Mouse (Mus musculus) thymus, postnatal 36 days (tissue): Measurements from ENCODE around the gene Tns1.

ENCODE experiments used
- DNase-seq, 2 experiments: peaks; one replicate each; pipeline ENCODE4 v3.0.0; 2022; ENCODE audit warnings: mixed read lengths in 2 of 2

Tns1 gene

DNA sequence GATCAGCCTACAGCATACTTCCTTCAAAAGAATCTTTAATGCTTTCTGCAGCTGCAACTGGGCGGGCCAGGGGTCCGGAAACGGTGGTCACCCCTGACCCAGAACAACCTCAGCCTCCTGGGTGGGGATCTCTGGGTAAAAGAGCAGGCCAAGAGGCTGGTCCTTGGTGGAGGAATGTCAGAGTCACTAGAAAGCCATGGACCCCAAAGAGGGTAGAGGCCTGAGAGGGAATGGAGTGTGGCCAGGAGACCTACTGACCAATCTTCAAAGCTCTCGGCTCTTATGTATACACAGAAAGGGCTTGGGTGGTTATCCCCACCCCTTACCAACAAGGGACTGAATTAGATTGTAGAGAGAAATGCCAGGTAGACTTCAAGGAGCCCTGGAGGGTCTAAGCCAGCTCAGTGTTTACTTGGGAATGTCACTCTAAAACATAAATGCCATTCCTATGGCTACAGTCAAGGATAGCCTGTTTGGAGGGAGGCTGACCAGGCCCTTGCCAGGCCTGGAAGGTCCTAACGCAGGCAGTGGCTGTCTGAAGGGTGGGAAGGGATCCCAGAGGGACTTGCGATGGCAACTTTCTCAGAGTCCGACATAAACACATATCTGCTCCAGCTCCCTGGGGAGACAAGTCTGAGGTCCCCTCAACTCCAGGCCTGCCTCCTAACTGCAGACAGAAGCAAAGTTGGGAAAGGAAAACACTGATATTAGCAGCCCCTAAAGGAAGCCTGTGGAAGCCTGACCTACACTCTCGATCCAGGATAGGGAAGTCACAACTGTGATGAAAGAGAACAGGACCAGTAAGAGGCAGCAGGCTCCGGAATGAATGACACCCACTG is 92.3 kb downstream of the Tns1 start:
- DNase-seq = no peak

DNA sequence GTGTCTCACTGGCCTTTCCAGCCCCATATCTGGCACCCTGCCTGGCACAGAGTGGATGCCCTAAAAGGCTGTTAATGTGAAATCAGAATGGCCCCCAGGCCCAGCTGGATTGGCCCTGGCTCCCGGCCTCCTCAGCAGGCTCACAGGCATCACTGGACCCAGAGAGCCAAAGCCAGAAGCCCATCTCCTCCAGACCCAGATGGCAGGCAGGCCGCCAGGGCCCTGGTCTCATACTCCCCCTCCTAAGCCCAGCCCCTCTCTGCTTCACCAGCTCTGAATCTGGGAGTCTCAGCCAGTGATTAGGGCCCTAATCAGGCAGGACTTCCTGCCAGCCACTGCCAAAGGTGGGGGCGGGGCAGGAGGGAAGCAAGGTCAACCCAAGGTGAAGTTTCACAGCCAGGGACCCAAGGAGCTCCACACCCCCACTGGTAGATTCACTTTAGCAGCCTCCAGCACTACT is 93.3 kb downstream of the Tns1 start:
- no peak for DNase-seq

DNA sequence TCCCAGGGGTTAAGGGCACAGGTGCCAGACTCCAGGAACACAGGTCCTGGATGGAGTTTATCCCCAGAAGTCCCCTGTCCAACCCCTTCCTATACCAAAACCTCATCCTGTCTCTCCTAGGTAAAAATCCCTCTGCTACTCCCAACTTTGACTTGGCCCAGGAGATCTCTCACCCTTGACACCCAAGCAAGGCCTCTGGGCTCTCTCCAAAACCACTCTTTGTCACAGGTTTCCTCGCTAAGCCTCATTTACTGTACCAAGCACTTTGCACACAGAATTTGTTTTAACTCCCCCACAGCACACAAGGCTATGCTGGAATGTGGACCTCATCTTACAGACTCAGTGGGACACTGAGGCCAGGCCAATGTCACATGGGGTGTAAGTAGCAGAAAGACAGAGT is 94.0 kb downstream of the Tns1 start:
- DNase-seq = no peak

DNA sequence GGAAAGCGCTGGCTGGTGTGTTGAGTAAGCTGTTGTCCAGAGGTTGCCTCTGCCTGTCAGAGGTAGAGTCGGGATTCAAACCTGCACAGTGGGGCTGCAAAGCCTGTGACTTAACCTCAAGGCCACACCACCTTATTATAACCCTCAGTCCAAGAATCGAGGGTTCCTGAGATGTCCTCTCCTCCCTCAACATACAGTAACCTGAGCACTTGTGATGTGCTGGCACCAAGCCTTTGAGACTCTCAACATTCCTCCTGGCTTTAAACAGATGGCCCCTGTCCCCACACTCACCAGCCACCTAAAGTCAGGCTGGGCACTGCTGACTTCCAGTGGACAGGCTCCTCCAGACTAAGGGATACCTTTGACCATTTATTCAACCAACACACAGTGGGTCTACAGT is 94.6 kb downstream of the Tns1 start:
- no peak for DNase-seq

DNA sequence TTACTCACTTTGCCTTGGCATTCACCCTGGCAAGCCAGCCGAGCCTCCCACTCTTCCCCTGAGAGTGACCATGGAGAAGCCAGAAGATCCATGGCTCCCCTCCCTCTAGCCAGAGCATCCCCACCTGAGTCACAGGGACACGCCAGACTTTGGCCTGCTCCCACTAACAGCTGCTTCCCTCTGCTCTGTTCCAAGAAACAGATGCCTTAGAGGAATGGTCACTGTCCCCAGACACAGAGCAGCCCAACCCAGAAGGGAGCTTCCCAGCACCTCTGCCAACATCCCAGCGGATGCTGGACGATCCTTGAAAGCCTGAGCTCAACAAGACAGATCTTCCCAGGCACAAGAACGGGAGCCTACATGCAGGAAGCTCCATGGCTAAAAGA is 95.4 kb downstream of the Tns1 start:
- no peak for DNase-seq

DNA sequence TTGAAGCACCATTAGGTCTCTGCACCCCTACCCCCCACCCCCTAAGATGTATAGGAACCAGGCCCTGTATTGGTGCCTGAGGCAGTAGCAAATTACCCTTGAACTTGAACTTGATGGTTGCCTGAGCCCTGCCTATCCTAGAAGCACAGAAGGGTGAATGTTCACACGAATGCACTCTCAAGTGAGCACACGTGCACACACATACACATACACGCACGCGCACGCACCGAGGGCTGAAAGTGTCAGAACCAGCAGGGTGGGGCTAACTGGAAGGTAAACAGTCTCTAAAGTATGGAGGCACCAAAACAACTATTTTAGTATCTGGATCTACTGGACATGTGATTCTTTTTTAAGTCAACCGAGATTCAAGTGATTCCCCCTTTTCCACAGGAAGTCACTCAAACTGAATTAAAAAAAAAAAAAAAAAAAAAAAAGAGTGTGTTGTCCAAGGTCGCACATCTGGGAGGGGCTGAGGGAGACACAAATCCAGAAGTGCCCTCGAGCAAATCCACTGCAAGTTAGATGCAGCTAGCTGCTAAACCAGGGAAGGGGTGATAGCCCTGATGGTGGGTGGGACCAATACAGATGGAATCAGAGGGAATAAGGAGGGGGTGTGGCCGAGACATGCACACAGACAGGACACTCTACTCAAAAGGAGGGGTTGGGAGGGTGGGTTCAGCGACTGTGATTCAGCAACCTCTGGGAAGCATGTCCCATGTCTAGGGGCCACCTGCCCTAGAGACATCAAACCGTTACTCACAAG is 96.0 kb downstream of the Tns1 start:
- DNase-seq = no peak

DNA sequence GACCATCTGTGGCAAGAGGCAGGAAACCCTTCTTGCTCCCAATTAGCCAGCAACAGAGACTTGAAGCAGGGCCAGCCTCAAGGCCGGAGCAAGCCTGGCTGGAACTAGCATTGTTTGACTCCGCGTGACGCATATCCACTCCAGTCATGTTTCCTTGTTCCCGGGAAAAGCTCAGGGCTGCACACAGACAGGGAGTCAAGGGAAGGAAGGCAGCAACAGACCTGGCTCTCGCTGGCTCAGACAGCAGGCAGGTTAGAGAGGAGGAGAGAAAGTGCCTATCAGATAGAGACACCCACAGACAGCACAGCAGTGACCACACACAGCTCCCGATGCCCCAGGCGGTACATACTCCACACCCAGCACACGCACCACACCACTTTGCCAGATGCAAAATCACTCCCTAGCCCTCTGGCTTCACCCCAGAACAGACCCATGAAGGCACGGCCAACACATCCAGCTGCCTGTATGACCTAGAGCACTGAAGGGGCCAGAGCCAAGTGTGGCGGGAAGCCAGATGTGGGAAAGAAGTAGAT is 96.6 kb downstream of the Tns1 start:
- DNase-seq = no peak

DNA sequence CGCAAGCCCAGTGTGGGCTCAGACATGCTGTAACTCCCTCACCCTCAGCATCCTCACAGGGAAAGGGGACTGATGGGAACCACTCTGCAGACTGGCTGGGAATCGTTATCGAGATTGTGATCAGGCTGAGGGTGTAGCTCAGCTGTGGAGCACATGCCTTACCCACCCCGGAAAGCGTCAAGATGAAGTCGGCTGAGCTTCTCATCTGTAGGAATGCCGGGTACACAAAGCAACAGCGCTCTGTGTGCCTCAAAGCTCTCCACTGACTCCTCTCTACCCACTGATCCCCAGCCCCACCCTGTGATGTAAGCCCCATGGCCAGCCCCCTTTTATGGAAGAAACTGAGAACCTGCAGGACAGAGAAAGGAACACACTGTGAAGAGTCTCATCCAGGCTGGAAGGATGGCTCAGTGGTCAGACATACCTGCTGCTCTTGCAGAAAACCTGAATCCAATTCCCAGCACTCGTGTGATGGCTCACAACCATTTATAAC is 97.5 kb downstream of the Tns1 start:
- no peak for DNase-seq

DNA sequence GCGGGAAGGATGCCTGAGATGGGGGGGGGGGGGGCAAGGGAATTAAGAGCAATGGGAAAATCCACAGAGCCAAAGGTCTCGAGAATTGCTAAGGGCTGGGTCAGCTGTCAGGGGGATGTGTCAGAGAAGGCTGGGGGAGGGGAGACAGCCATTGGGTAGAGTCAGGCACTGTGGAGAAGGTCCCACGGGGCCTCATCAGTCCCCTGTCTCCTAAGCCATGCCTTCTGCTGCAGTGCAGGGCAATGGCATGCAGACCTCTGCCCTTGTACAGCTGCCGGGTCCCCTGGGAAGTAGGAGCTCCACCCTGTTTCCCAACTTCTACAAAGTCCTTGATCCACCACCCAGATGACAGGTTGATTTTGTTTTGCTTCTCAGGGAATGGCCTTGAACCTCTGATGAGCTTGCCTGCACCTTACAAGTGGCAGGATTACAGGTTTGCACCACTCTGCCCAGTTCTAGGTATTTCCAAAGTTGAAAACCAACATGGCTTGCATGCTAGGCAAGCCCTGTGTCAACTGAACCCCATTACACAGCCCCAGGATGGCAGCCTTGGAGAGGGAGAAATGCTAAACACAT is 98.5 kb downstream of the Tns1 start:
- DNase-seq = no peak

DNA sequence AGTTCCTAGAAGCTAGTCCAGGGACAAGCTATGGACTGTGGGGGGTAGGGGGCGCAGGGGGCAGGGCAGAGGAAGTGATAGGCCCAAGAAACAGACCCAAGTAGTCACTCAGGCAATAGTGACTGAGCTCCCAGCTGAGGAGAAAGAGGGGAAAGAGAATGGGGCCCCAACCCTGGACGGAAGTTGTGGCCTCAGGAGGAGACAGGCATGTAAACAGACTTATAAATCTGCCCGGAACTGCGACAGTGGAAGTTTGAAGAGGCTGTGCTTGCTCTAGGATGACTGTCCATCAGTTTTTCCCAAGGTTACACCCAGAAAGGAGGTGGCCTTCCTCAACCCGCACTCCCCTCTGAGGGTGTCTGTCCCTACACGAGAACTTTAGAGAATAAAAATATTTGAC is 99.0 kb downstream of the Tns1 start:
- no peak for DNase-seq

DNA sequence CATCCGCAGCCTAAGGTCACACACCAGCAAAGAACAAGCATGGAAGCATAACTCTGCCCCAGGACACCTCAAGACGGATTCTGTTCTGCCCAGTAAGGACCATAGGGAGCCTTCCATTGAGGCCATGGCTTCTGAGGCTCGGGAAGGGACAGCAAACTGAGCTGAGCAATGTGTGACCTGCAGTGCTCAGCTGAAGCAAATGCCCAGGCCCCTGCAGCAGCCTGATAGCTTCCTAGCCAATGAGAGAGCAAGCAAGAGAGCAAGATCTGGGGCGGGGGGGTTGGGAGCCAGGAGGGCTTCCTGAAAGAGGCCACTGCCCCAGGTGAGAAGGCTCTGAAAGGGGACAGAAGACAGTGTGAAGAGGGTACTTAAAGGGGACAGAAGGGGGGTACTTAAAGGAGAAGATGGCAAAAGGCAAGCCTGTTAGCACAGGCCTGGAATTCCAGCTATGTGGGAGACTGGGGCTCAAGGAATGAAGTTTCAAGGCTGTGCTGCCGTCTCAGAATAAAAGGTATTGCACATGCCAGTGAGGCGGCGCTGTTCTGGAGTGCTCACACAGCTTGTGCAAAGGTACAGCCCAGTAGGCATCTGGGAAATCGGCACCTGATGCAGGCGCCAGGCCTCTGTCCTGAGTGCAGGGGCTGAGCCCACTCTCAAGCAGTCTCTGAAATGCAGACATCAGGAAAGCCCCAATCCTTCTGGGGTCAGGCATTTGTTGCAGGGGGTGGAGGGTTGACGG is 99.6 kb downstream of the Tns1 start:
- no peak for DNase-seq

DNA sequence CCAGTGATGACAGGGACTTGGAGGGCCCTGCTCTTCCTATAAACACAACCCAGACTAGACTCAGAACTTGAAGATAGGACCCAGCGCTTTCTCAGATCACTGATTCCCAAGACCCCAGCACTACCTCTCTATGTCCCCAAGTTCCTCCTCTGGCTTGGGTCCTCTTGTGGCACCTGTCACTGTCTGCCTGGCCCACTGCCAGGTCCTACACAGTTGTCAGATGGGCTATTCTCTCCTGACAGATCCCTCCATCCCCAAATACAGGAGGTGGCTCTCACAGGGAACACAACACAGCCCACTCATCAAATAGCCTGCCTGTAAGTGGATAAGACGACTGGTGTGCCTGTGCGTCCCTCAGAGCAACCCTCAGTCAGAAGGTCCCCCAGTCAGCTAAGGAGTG is 101.3 kb downstream of the Tns1 start:
- no peak for DNase-seq

DNA sequence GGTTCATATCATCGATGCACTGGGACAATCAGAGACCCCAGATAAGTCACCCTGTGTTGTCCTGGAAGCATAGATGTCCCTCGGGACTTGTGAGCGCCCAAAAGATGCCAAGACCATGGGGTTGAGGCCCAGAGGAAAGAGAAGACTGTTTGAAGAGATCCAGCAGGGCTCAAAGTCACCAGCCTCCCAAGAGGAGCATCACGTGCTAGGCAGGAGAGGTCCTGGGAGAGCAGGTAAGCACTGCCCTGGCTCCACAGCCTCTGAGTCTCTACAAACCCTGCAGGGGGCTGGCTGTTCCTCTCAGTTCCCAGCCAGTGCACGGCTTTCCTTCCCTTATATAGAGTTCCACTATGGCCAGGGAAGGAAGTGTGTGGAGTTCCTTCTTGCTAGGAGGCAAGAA is 101.7 kb downstream of the Tns1 start:
- DNase-seq = no peak

DNA sequence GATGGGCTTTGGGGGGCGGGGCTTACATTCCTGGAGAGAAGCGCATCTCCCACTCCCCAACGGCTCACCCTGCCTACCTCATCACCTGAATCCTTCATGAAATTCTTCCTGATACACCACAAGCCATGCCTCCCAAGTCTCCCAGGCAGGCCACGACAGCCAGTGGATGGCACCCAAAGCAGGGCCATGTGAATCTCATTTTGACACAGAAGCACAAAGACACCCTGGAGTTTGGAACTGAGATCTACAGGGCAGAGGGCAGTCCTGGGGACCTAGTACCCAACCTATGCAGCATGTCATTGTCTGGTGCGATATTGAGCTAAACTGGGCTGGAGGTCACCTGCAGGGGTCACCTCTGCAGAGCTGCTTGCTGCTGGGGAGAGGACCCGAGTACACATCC is 104.0 kb downstream of the Tns1 start:
- DNase-seq = no peak

DNA sequence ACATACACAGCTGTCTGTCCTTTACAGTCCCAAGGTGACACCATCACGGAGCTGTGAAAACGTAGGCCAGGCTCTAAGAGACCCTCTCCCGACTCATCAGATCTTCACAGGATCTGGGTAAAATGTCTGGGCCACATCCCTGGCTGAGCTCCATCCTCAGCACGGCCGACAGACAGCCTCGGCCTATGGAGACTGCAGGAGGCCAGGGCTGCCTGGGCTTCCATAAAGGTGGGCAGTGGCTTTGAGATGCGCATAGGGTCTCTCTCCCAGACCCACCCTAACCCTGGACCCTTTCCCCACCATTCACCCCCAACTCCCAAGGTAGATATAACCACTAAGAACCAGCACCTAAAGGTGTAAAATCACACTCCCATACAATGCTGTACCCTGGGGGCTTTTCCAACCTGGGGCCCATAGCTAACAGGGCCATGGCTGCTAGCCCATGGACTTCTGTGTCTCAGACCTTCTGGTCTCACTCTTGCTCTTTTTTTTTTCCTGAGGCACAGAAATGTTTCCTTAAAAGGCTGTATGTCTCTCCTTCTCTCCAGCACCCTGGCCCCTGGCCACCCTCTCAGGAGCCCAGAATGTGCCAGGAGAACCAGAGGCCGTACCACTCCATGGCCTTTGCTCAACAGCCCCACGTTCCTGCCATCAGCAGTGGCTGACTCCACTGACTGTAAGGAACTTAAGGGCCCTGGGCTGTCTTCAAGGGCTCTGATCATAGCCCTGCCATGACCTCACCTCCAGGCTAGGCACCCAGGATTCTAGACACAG is 106.7 kb downstream of the Tns1 start:
- DNase-seq = no peak

DNA sequence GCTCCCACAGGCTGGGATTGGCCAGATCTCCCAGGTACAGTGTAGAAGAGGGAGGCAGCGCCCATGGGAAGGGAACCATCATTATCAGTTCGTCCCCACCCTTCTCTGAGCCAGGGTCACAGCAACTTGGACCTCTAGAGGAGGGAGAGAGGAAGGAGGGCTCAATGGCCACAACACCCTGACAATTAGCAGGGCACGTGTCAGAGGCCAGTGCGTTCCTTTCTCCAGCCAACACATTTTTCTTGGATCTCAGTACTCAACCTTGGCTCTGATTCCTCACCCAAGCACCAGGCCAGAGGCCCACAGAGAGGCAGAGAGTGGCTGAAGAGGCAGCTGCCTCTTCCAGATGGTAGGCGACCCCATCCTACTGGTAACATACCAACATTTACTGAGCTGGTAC is 107.6 kb downstream of the Tns1 start:
- DNase-seq = no peak

DNA sequence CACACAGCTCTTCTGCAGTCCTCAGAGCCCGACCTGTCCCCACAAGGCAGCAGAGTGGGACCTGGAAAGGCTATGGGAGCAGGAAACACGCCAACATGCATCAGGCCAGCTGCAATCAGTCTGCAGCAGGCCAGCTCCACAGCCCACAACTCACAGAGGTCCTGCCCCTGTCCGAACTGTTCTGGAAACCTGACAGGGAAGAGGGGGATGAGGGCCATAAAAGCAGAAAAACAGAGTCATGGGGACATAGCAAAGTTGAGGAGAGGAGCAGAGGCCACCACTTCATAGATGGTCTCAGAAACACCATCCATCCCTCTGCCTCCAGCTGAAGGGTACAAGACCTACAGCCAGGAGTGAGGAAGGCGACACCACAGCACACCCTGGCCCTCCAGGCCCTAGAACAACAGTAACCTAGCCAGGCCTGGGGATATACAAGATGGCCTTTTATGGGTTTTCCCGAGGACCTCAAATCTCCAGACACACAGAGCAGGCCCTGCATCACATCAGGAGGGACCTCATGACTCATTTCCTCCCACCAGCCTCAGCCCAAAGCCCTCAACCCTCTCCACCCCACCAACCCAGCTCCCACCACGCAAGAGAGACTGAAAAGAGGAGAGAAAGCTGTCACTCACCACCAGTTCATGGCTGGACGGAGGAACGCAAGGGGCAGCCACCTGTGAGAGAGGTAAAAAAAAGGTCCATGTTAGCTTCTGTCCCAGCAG is 108.6 kb downstream of the Tns1 start:
- no peak for DNase-seq

DNA sequence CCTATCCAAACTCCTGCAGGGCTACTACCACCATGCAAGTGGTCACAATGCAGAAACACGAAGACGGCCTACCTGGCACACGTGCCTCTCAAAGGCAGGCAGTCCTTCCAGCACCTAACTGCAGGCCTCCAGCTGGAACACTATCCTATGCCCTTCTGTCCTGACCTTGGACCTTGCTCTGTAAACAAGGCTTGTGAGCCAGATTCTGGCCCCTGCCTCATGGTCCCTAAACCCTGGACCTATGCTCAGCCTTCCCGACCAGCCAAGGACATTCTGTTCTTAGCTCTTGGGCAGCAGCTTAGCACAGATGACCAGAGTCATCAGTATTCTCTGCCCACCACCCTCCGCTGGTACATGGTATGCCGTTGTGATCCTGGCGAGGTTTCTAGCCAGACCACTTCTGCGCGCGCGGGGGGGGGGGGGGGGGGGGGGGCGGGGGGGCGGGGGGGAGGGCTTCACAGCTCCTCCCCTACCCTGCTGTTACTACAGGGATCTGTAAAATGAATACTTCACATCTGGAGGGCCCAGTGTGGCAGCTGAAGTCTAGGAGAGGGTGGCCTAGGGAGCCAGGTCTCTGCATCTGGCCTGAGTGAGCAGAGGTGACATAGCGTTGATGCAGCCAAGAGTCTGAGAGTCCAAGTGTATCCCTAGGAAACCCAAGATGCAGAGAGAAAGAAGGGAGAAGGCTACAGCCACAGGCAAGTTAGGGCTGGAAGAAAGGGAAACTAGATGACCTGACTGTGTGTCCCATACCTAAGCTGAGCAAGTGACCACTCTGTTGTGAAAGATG is 109.5 kb downstream of the Tns1 start:
- DNase-seq = no peak

DNA sequence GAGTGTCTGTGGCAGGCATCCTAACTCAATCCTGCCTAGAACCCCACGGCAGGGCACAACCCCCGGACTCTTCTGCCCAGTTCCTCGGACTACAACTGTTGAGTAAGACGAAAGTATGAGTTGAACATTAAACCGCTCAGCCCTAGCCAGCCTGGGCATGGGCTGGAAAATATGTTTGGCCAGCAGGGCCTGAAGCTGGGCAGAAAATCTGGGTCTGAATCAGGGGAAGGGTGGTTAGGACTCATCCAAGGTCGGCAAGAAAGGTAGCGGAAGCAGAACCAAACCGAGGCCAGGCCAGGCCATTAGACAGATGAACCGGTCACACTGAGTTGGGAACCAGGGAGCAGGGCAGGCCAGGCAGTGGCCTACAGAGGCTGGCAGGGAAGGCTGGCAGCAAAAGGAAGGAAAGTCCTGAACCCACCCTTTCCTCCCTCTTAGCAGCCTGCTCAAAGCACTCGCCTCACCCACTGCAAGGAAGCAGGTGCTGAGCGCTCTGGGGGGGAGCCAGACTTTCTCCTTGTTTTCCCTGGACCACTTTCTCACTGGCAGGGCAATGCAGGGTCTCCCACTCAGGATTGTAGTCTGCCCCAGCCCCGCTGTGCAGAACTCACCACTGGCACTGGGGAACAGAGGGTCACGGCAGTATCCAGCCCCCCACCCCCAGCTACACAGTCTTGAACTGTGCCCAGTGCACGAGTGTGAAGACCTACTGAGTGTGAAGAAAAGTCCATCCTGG is 110.8 kb downstream of the Tns1 start:
- no peak for DNase-seq

DNA sequence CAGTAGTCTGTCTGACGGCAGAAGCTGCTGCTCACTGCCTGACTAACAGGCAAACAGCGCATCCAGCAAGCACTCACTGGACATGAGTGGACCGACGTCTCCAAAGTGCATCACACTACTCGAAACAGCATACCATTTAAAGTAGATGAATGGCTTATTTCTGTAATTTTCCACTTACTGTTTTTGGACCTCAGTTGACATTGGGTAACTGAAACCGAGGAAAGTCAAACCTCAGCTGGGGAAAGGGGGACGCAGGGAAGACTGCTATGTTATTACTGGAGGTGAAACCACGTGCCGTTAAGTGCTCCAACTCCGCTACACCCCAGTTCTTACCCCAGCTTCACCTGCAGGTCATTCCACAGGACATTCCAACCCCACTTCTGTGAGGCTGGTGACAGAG is 111.5 kb downstream of the Tns1 start:
- no peak for DNase-seq
